Mouse (Mus musculus) hindbrain, embryonic 15.5 days (tissue): ENCODE measurements around the gene Cabp1. TPM values are rescaled to one million over a fixed set of nuclear protein-coding genes. Genes with fewer than 3 reads are reported as not detected.

Experiments
- ATAC-seq: fragments of 200-750 bp; cut with Nextera tagmentation; 2 replicates; pipeline ENCODE4 v1.8.0; 2017; ENCODE audit warnings: low read depth, moderate number of reproducible peaks, moderate TSS enrichment; ENCODE audit not compliant: low FRiP score
- H3K27ac ChIP-seq: fragments of 300-500 bp; sonication (generic); replicated peaks from 2 replicates; pipeline ENCODE4 v1.5.1; 2015; ENCODE audit warnings: mild to moderate bottlenecking, inconsistent platforms
- H3K27me3 ChIP-seq: fragments of 300-500 bp; sonication (generic); 2 replicates; pipeline ENCODE4 v1.6.1; 2015; ENCODE audit warnings: control low read depth, inconsistent platforms
- H3K36me3 ChIP-seq: fragments of 300-500 bp; sonication (generic); 2 replicates; pipeline ENCODE4 v1.6.1; 2015; ENCODE audit warnings: control low read depth, inconsistent platforms
- H3K4me1 ChIP-seq: fragments of 300-500 bp; sonication (generic); replicated peaks from 2 replicates; pipeline ENCODE4 v1.6.1; 2015; ENCODE audit warnings: control low read depth, inconsistent platforms
- H3K4me2 ChIP-seq: fragments of 300-500 bp; sonication (generic); 2 replicates; pipeline ENCODE4 v1.6.1; 2015; ENCODE audit warnings: moderate library complexity, mild to moderate bottlenecking, inconsistent platforms
- H3K4me3 ChIP-seq: fragments of 300-500 bp; sonication (generic); 2 replicates; pipeline ENCODE4 v1.5.1; 2015; ENCODE audit warnings: mild to moderate bottlenecking, inconsistent platforms
- H3K9ac ChIP-seq: fragments of 300-500 bp; sonication (generic); 2 replicates; pipeline ENCODE4 v1.6.1; 2015; ENCODE audit warnings: inconsistent platforms
- H3K9me3 ChIP-seq: fragments of 300-500 bp; sonication (generic); 2 replicates; pipeline ENCODE4 v1.6.1; 2016; ENCODE audit warnings: control low read depth, inconsistent platforms
- WGBS: fragments of 180-500 bp; shearing (Covaris S2); methylation state at CpG from one replicate; pipeline ENCODE4 v1.1.7; 2015; 5-methylcytosine and 5-hydroxymethylcytosine counted together
- polyA plus RNA-seq: library from polyadenylated mRNA; unstranded; fragments of >200 nt; fragmentation: Nextera tagmentation; extraction: Ambion mirVana; gene quantifications from 2 replicates; pipeline ENCODE4 v1.2.1, GENCODE M21; 2015

Cabp1 gene
- 11.2 and 14.2 TPM in 2 replicates for polyA plus RNA-seq

GRCm38 (mm10) chr5:115193669-115194625, at the start of gene Cabp1:
Cabp1 (minus strand) TSS chr5:115194381.
- peak within 1 kb of the TSS; percentile 67 for H3K27ac ChIP-seq
- H3K27me3 ChIP-seq: peaks cover 25% of the 10 kb centered on the region
- under 1% methylated on average over 82 of the region's 116 CpGs for WGBS

GRCm38 (mm10) chr5:115240191-115240590, 46.0 kb upstream of the Cabp1 start:
- ATAC-seq: no peak
- Histone ChIP-seq H3K9me3 (no peaks in the 10 kb centered on the region), H3K4me3 (no peak overlapping the region), H3K27ac (no peak overlapping the region), H3K4me1 (peaks cover 28% of the 10 kb centered on the region), H3K4me2 (no peak overlapping the region), H3K27me3 (no peaks in the 10 kb centered on the region), H3K36me3 (peaks cover 54% of the 10 kb centered on the region), H3K9ac (no peak overlapping the region)
- 87% methylated on average over 11 of the region's 11 CpGs for WGBS

More at GRCm38 (mm10) chr5:115193669-115194625, at the start of gene Cabp1:
- Histone ChIP-seq H3K9me3 (no peaks in the 10 kb centered on the region), H3K4me1 (peaks cover 34% of the 10 kb centered on the region), H3K9ac (peak within 1 kb of the TSS; percentile 81), H3K36me3 (no peaks in the 10 kb centered on the region), H3K4me3 (peak within 1 kb of the TSS; percentile 65), H3K4me2 (peak within 1 kb of the TSS; percentile 99)
- peak; percentile 48 for ATAC-seq

DNA sequence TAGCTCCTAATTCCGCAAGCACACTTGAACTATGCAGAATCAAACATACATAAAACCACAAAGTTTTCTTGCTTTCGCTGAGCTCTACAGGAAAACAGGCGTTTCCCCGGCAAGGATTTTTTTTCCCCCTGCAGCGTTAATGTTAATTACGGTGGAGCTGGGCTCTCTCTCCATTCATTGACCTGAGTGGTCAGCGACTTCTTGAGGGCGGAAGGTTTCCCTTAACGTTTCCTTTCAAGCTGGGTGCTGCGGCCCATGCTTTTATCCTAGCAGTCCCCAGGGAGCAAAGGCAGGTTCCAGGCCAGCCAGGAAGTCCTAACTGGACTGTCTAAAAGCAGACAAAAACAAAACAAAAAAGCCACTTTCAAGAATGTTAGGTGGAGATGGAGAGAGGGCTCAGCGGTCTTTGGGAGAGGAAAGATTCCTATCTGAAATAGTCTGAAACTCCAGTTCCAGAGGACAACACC, 44.6 kb upstream of the Cabp1 start:
- ATAC-seq: no peak
- peak overlapping the region; percentile 91 for H3K4me3 ChIP-seq
- peaks cover 39% of the 10 kb centered on the region for H3K36me3 ChIP-seq
- peaks cover 6% of the 10 kb centered on the region; the same call in 1 of the 2 replicates for H3K27me3 ChIP-seq
- no peaks in the 10 kb centered on the region for H3K9me3 ChIP-seq
- peaks cover 31% of the 10 kb centered on the region for H3K4me1 ChIP-seq
- no peak overlapping the region for H3K27ac ChIP-seq
- H3K9ac ChIP-seq: peak overlapping the region; percentile 89
- peak overlapping the region; percentile 78 for H3K4me2 ChIP-seq
- 4% methylated on average over 11 of the region's 11 CpGs for WGBS

DNA sequence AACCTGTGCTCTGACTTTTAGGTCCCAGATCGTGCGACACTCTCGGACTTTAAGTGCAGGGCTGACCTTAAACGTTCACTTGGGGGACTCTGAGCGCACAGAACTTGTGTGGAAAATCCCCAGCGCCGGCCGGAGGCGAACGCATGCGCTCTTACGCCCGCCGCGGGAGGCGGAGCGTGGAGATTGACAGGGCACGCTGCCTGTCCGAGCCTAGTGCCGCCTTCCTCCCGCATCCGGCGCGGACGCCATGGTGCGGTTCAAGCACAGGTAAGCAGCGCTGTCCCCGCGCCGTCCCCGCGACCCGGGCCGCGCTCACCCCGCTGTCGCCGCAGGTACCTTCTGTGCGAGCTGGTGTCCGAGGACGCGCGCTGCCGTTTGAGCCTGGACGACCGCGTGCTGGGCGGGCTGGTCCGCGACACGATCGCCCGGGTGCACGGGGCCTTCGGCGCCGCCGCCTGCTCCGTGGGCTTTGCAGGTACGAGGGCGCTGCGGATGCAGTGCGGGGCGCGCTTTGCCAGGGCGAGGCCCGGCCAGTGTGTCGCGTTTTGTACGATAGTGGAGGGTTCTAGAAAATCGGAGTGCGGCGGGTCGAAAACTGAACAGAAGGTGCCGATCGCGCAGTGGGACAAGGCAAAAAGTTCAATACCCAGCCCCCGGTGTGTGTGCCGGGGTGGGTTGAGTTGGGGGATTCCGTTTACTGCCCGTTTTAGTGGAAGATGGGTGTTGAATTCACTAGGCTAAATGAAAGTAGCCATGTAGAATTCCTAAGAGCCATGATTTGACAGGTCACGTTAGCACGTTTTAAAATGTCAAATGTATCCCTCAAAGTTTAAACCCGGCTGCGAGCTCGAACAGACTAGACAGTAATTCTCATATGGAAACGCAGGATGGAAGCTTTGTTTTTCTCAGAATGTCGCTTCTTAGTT, 43.9 kb upstream of the Cabp1 start:
- peak overlapping the region; percentile 79 for H3K27ac ChIP-seq
- H3K36me3 ChIP-seq: peaks cover 33% of the 10 kb centered on the region
- under 1% methylated on average over 84 of the region's 88 CpGs for WGBS
- H3K9ac ChIP-seq: peak overlapping the region; percentile 89
- peak overlapping the region; percentile 78 for H3K4me2 ChIP-seq
- peaks cover 9% of the 10 kb centered on the region; the same call in 1 of the 2 replicates for H3K27me3 ChIP-seq
- H3K4me3 ChIP-seq: peak overlapping the region; percentile 91
- peak; percentile 85 for ATAC-seq
- peaks cover 31% of the 10 kb centered on the region for H3K4me1 ChIP-seq
- H3K9me3 ChIP-seq: no peaks in the 10 kb centered on the region

DNA sequence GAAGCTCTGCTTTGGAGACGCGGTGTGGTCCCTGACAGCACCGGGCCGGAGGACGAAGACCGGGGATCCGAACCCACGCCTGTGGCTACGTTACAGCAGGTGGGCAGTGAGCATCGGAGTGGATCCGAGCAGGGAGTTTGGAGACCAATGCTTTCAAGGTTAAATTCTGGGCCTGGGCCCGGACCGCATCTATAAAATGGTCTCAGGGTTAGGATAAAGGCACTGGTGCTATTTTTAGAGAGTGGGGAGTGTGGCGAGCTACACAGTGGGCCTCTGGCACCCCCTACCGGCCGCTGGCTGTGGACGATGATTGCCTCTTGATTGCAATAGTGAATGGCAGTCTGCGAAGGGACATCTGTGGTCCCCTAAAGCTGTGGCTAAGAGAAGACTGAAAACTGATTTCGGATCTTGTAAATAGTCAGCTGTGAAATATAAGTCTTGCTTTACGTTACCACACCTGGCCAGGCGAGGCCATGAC, 41.6 kb upstream of the Cabp1 start, which contains the start of gene Pop5:
Gene Pop5 (plus strand): TSS at position 51 of the 478 bp plus-strand sequence.
- peak; percentile 54 for ATAC-seq

DNA sequence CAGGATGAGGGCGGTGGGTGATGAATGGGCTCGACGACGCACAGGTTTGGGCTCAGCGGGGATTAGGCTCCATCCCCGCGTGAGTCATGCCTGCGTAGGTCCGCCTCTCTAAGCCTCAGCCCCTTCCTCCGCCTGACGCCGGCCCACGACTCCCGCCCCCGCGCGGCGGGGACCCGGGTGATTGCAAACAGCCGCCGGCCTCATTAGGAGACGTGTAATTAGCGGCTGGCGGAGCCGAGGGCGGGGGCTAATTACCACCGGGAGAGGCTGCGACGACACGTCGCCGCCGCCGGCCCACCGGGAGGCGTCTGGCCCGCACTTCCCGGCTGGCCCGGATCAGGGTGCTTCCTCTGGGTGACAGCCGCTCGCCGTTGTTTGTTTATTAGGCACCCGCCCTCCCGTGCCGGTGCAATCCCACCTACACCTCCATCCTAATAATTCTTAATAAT, 41.2 kb upstream of the Cabp1 start:
- 1% methylated on average over 43 of the region's 45 CpGs for WGBS
- Histone ChIP-seq H3K4me3 (peak overlapping the region; percentile 50), H3K4me1 (peaks cover 35% of the 10 kb centered on the region), H3K27ac (peak overlapping the region; percentile 80), H3K36me3 (peaks cover 7% of the 10 kb centered on the region), H3K27me3 (peaks cover 9% of the 10 kb centered on the region; the same call in 1 of the 2 replicates), H3K9me3 (no peaks in the 10 kb centered on the region), H3K4me2 (peak overlapping the region; percentile 85), H3K9ac (peak overlapping the region; percentile 58)
- peak; percentile 60 for ATAC-seq

More for the DNA sequence above, 41.6 kb upstream of the Cabp1 start, which contains the start of gene Pop5:
- Histone ChIP-seq H3K4me1 (peaks cover 35% of the 10 kb centered on the region), H3K4me2 (peak within 1 kb of the TSS; percentile 85), H3K36me3 (peaks cover 12% of the 10 kb centered on the region), H3K4me3 (peak within 1 kb of the TSS; percentile 50), H3K9me3 (no peaks in the 10 kb centered on the region), H3K27ac (peak within 1 kb of the TSS; percentile 80), H3K27me3 (peaks cover 9% of the 10 kb centered on the region; the same call in 1 of the 2 replicates), H3K9ac (peak within 1 kb of the TSS; percentile 58)
- WGBS: 2% methylated on average over 21 of the region's 21 CpGs

- no peak overlapping the region for H3K9ac ChIP-seq
- peaks cover 35% of the 10 kb centered on the region for H3K4me1 ChIP-seq
- no peak for ATAC-seq
- H3K4me2 ChIP-seq: no peak overlapping the region; the same call in 1 of the 2 replicates
- 60% methylated on average over 6 of the region's 6 CpGs for WGBS
- no peak overlapping the region for H3K4me3 ChIP-seq
- no peaks in the 10 kb centered on the region for H3K36me3 ChIP-seq
- H3K9me3 ChIP-seq: no peaks in the 10 kb centered on the region
- H3K27ac ChIP-seq: no peak overlapping the region
- peaks cover 9% of the 10 kb centered on the region; the same call in 1 of the 2 replicates for H3K27me3 ChIP-seq
Measured at GRCm38 (mm10) chr5:115234519-115234918, 40.3 kb upstream of the Cabp1 start.

DNA sequence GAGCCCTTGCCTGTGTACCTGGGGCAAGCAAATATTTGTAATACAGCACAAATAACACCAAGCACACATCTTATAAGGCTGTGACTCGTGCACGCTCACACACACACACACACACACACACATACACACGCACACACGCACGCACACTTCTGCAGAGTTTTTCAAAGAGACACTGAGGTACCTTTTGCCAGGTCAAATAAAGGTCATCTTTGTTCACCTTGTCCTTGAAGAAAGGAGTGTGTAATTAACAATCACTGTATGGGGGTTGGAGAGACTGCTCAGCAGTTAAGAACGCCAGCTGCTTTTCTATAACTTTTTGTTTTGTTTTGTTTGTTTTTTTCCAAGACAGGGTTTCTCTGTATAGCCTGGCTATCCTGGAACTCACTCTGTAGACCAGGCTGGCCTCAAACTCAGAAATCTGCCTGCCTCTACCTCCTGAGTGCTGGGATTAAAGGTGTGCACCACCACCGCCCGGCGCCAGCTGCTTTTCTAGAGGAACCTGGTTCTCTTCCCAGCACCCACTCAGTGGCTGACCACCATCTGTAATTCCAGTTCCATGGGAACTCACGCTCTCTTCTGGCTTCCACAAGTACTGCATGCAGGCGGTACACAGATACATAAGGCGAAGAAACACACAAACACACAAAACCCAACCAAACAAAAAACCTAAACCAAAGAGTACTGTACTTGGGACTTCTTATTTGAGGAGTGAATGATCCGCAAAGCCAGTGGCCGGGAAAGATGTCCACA, 39.0 kb upstream of the Cabp1 start:
- Histone ChIP-seq H3K4me2 (no peak overlapping the region), H3K4me3 (no peak overlapping the region), H3K9ac (no peak overlapping the region), H3K4me1 (peaks cover 23% of the 10 kb centered on the region), H3K36me3 (no peaks in the 10 kb centered on the region), H3K9me3 (no peaks in the 10 kb centered on the region), H3K27ac (no peak overlapping the region), H3K27me3 (peaks cover 9% of the 10 kb centered on the region; the same call in 1 of the 2 replicates)
- ATAC-seq: no peak
- 93% methylated on average over 14 of the region's 14 CpGs for WGBS

DNA sequence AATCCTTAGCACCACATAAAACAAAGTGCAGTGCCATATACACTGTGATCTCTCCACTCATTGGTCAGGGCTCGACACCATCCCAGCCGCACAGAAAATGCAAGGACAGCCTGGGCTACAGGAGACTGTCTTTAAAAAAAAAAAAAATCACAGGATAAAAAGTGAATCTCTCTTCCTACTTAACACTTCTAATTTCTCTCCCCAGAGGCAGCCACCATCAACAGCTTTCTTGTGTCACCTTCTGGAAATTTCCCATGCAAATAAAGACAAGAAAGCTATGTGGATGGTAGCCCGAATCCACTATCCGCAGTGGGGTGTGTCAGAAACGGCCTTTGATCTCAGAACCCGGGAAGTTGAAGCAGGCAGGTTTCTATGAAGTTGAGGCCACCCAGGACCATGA, 38.3 kb upstream of the Cabp1 start:
- ATAC-seq: no peak
- Histone ChIP-seq H3K27ac (no peak overlapping the region), H3K4me3 (no peak overlapping the region), H3K9me3 (no peaks in the 10 kb centered on the region), H3K4me2 (no peak overlapping the region), H3K27me3 (peaks cover 9% of the 10 kb centered on the region; the same call in 1 of the 2 replicates), H3K36me3 (no peaks in the 10 kb centered on the region), H3K9ac (no peak overlapping the region), H3K4me1 (peaks cover 21% of the 10 kb centered on the region)
- WGBS: 84% methylated on average over 6 of the region's 6 CpGs

GRCm38 (mm10) chr5:115231552-115232120, 37.5 kb upstream of the Cabp1 start:
- Histone ChIP-seq H3K4me1 (peaks cover 19% of the 10 kb centered on the region), H3K9ac (no peak overlapping the region), H3K4me2 (0 out of 2 replicates have a peak overlapping the region, but pooled peaks have one; percentile 0), H3K4me3 (no peak overlapping the region), H3K9me3 (no peaks in the 10 kb centered on the region), H3K27me3 (peaks cover 9% of the 10 kb centered on the region; the same call in 1 of the 2 replicates), H3K36me3 (no peaks in the 10 kb centered on the region), H3K27ac (no peak overlapping the region)
- WGBS: 35% methylated on average over 16 of the region's 16 CpGs
- no peak for ATAC-seq
